Mouse (Mus musculus) megakaryocyte, embryonic 14.5 days (primary cell): ENCODE measurements at regions not wholly inside any gene's neighbourhood (a gene's known extent, or its start where the extent isn't known, plus 50 kb on each side); places are given as distances from the start of the nearest gene placed in this dataset.

Experiments
- H3K27me3 ChIP-seq: replicated peaks from 2 replicates; pipeline ENCODE3; 2012; ENCODE audit warnings: inconsistent platforms
- H3K36me3 ChIP-seq: replicated peaks from 2 replicates; pipeline ENCODE3; 2012; ENCODE audit warnings: low read length, inconsistent platforms, mixed read lengths
- H3K4me1 ChIP-seq: 2 replicates; pipeline ENCODE4 v1.6.1; 2012; ENCODE audit warnings: inconsistent platforms
- H3K4me3 ChIP-seq: replicated peaks from 2 replicates; pipeline ENCODE3; 2012; ENCODE audit warnings: moderate library complexity, mild to moderate bottlenecking, inconsistent platforms
- H3K9me3 ChIP-seq: 2 replicates; pipeline ENCODE4 v1.6.1; 2012; ENCODE audit warnings: inconsistent platforms
- FLI1 ChIP-seq: IDR thresholded peaks from 2 replicates; pipeline ENCODE4 v1.6.1; 2012; ENCODE audit warnings: low read length, inconsistent platforms, mixed read lengths
- GATA1 ChIP-seq: IDR thresholded peaks from 3 replicates; pipeline ENCODE4 v1.6.1; 2012; ENCODE audit warnings: mixed read lengths, low read length, inconsistent platforms, borderline replicate concordance

- H3K4me3 ChIP-seq = no peak overlapping the region
- TF ChIP-seq GATA1 (no peak), FLI1 (no peak)
- no peaks in the 10 kb centered on the region for H3K36me3 ChIP-seq
- H3K4me1 ChIP-seq = no peaks in the 10 kb centered on the region; the same call in 1 of the 2 replicates
- H3K27me3 ChIP-seq = no peaks in the 10 kb centered on the region
- no peaks in the 10 kb centered on the region for H3K9me3 ChIP-seq
Measured at GRCm38 (mm10) chr4:58696684-58697083, 90.8 kb downstream of the Olfr267 start.

GRCm38 (mm10) chr4:58695281-58695680 lies 92.2 kb downstream of the Olfr267 start:
- no peaks in the 10 kb centered on the region; the same call in 1 of the 2 replicates for H3K4me1 ChIP-seq
- no peak overlapping the region for H3K4me3 ChIP-seq
- TF ChIP-seq GATA1 = no peak
- no peak for TF ChIP-seq FLI1
- H3K27me3 ChIP-seq = no peaks in the 10 kb centered on the region
- H3K36me3 ChIP-seq = no peaks in the 10 kb centered on the region
- no peaks in the 10 kb centered on the region for H3K9me3 ChIP-seq

- H3K9me3 ChIP-seq = peaks cover 3% of the 10 kb centered on the region
- no peak overlapping the region for H3K4me3 ChIP-seq
- H3K4me1 ChIP-seq = no peaks in the 10 kb centered on the region
- no peak for TF ChIP-seq FLI1
- H3K27me3 ChIP-seq = no peaks in the 10 kb centered on the region
- H3K36me3 ChIP-seq = no peaks in the 10 kb centered on the region
Measured at GRCm38 (mm10) chr4:58693018-58693417, 94.5 kb downstream of the Olfr267 start.

- TF ChIP-seq GATA1 (no peak), FLI1 (no peak)
- peaks cover 8% of the 10 kb centered on the region for H3K9me3 ChIP-seq
- H3K4me1 ChIP-seq = no peaks in the 10 kb centered on the region
- H3K4me3 ChIP-seq = no peak overlapping the region
- no peaks in the 10 kb centered on the region for H3K36me3 ChIP-seq
- no peaks in the 10 kb centered on the region for H3K27me3 ChIP-seq
Measured at GRCm38 (mm10) chr4:58681926-58682325, 105.6 kb downstream of the Olfr267 start.

GRCm38 (mm10) chr4:58677701-58678385 lies 109.7 kb downstream of the Olfr267 start:
- TF ChIP-seq FLI1 = no peak
- TF ChIP-seq GATA1 = no peak
- Histone ChIP-seq H3K36me3 (no peaks in the 10 kb centered on the region), H3K4me3 (no peak overlapping the region), H3K4me1 (no peaks in the 10 kb centered on the region), H3K9me3 (peaks cover 14% of the 10 kb centered on the region), H3K27me3 (no peaks in the 10 kb centered on the region)

- Histone ChIP-seq H3K27me3 (no peaks in the 10 kb centered on the region), H3K36me3 (no peaks in the 10 kb centered on the region), H3K4me1 (no peaks in the 10 kb centered on the region), H3K4me3 (no peak overlapping the region), H3K9me3 (peaks cover 7% of the 10 kb centered on the region)
- TF ChIP-seq FLI1 = no peak
- no peak for TF ChIP-seq GATA1
Measured at GRCm38 (mm10) chr4:58671406-58672035, 116.0 kb downstream of the Olfr267 start.

- peaks cover 4% of the 10 kb centered on the region for H3K9me3 ChIP-seq
- H3K27me3 ChIP-seq = no peaks in the 10 kb centered on the region
- TF ChIP-seq FLI1 = no peak
- no peak overlapping the region for H3K4me3 ChIP-seq
- no peaks in the 10 kb centered on the region for H3K36me3 ChIP-seq
- H3K4me1 ChIP-seq = no peaks in the 10 kb centered on the region
Measured at GRCm38 (mm10) chr4:58670906-58671250, 116.6 kb downstream of the Olfr267 start.

GRCm38 (mm10) chr4:58670107-58670905 lies 116.6 kb upstream of the Lpar1 start:
- Histone ChIP-seq H3K27me3 (no peaks in the 10 kb centered on the region), H3K9me3 (no peaks in the 10 kb centered on the region), H3K4me1 (no peaks in the 10 kb centered on the region), H3K36me3 (no peaks in the 10 kb centered on the region), H3K4me3 (no peak overlapping the region)
- no peak for TF ChIP-seq FLI1
- no peak for TF ChIP-seq GATA1

GRCm38 (mm10) chr4:58668368-58669153 lies 114.9 kb upstream of the Lpar1 start:
- no peaks in the 10 kb centered on the region for H3K4me1 ChIP-seq
- no peaks in the 10 kb centered on the region for H3K9me3 ChIP-seq
- H3K4me3 ChIP-seq = no peak overlapping the region
- no peaks in the 10 kb centered on the region for H3K27me3 ChIP-seq
- H3K36me3 ChIP-seq = no peaks in the 10 kb centered on the region
- TF ChIP-seq FLI1 (no peak), GATA1 (no peak)
